Mouse (Mus musculus): Measurements from ENCODE around the gene Hddc2.

GRCm38 (mm10) chr10:31300292-31300691 lies 12.9 kb upstream of the Hddc2 start:
- TF ChIP-seq POLR2A (IDR thresholded peaks at IDR 0.05; ENCODE audit: control insufficient read depth, low read depth, low read length) = no peak
- no peak for TF ChIP-seq CTCF (IDR thresholded peaks at IDR 0.05; ENCODE audit: control insufficient read depth, insufficient read depth, insufficient replicate concordance, low read depth, low read length)
